Mouse (Mus musculus): ENCODE results near the gene Cnga3.

The Cnga3 gene

GRCm38 (mm10) chr1:37286556-37286955 is 72.3 kb downstream of the Cnga3 start:
- in situ Hi-C loops (cut with MboI): no loop called here

GRCm38 (mm10) chr1:37287748-37288147 is 73.5 kb downstream of the Cnga3 start:
- in situ Hi-C loops (cut with MboI): no loop called here

GRCm38 (mm10) chr1:37288181-37288935 is 74.1 kb downstream of the Cnga3 start:
- in situ Hi-C loops (cut with MboI): no loop called here

- in situ Hi-C loops (cut with MboI): no loop called here
Measured at GRCm38 (mm10) chr1:37288941-37289340, 74.7 kb downstream of the Cnga3 start.

DNA sequence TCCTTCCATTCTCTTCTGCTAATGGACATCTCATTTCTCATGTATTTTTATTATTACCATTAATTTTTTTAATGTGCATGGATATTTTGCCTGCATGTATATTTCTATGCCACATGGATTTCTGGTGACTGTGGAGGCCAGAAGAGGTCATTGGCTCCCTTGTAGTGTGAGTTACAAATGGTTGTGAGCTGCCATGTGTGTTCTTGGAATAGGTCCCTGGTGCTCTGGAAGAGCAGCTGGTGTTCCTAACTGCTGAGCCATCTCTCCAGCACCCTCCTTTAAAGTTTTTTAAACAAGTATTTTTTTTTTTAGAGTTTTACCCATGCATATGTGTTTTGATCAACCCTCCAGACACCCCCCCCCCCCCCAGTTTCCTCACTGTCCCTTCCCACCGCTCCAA is 82.2 kb downstream of the Cnga3 start:
- in situ Hi-C loops (cut with MboI): no loop called here

- in situ Hi-C loops (cut with MboI): no loop called here
Measured at GRCm38 (mm10) chr1:37298904-37299303, 84.7 kb downstream of the Cnga3 start.

GRCm38 (mm10) chr1:37299540-37300491 is 85.6 kb downstream of the Cnga3 start, which contains the start of gene Inpp4a:
TSS of gene Inpp4a (plus strand) at chr1:37299865.
- in situ Hi-C loops (cut with MboI): no loop called here

GRCm38 (mm10) chr1:37300650-37301049 is 86.4 kb downstream of the Cnga3 start:
- in situ Hi-C loops (cut with MboI): no loop called here

- in situ Hi-C loops (cut with MboI): no loop called here
Measured at GRCm38 (mm10) chr1:37302801-37303200, 88.6 kb downstream of the Cnga3 start.

DNA sequence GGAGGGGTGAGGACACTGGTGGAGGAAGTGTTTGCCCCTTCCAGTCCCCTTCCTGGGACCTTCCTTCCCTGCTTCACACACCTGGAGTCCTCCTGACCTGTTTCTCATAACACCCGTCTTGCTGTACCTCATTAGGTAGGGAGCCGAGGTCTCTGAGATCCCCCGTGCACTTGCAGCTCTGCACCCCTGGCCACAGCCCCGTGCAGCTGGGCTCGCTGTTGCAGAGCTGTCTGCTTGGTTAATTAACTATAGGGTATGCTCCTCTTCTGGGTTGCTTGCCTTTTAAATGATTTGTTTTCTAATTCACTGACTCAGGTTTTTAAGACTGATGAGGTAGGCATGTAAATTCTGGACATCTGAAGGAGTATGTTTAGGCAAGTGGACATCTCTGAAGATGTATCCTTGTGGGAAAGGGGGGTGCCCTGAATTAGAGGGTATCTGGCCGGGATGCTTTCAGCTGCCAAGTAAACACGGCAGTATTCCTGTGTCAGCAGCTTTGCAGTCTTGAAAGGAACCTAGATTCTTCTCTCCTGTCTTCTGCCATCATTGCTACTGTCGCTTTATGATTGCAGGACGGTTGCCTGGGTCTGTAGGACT is 91.6 kb downstream of the Cnga3 start:
- in situ Hi-C loops (cut with MboI): no loop called here

DNA sequence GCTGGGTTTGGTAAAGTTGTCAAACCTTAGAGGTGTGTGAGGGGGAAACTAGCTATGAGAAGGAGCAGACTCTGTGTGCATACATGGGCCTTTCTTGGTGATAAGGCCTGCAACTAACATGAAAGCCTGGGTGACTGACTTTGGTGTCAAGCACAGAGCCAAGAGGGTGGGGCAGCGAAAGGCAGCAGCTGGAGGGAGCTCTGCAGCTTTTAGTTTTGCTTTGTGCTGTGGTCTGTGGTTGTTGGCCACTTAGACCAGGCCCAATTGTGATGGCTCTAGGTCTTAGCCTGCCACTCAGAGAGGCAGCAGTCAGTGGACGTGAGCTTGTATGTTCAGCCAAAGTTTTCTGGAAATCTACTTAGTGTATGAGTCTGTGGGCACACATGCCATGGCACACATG is 93.4 kb downstream of the Cnga3 start:
- in situ Hi-C loops (cut with MboI): no loop called here

DNA sequence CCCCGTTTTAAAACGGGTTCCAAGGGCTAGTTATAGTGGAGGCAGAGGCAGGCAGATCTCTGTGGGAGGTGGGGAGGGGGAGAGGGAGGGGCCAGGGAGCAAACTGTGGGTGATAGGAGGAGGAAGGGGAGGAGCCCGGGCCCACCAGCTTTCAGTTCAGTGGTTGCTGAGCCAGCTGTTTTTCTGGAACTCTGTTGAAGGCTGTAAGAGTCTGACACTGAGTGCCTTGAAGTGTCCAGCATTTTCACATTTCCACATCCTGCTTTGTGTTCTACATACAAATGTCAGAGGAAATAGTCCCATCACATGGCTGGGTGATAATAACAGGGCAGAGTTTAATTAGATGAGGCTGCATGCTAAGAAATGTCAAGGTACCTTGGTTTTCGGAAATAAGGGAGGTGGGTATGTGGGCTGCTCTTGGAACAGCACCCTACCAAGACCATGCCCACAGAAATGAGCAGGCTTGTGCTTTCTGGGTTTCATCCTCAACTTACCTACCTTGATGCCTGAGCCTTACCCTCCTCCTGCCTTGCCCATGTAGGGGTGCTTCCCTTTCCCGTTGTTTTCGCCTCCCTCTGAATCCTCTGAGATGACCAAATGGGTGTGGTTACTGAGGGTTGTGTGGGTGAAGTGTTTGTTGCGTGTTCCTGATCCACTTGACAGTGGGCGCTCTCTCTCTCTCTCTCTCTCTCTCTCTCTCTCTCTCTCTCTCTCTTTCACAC is 93.9 kb downstream of the Cnga3 start:
- in situ Hi-C loops (cut with MboI): no loop called here

- in situ Hi-C loops (cut with MboI): no loop called here
Measured at GRCm38 (mm10) chr1:37308743-37309100, 94.5 kb downstream of the Cnga3 start.

DNA sequence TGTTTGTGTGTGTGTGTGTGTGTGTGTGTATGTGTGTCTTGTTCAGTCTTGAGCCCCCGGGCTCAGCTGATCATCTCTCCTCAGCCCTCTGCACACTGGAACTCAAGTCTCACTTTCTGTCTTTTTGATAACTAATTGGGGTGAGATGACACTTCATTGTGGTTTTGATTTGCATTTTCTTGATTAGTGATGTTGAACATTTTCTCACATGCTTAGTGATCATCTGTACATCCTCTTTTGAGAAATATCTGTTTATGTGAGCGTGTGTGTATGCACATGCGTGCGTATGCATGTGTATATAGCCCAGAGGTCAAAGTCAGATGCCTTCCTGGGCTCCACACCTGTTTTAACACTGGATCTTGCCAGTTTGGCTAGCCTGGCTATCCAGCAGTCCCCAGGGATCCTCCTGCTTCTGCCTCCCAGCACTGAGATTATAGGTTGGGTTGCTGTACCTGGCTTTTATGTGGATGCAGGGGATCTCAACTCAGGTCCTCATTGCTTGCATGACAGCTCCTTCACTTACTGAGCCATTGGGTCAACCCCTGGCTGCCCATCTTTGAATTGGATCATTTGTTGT is 95.8 kb downstream of the Cnga3 start:
- in situ Hi-C loops (cut with MboI): no loop called here
